Mouse (Mus musculus) olfactory bulb, adult 2 months (tissue): ENCODE measurements around the gene Trappc4.

Source experiments
- CTCF ChIP-seq: fragments of 200-500 bp; IDR thresholded peaks from 2 replicates; pipeline ENCODE4 v1.5.1; 2012; ENCODE audit warnings: low read depth, mild to moderate bottlenecking, low read length, moderate library complexity; ENCODE audit not compliant: insufficient read depth
- POLR2A ChIP-seq: fragments of 200-500 bp; IDR thresholded peaks from 2 replicates; pipeline ENCODE4 v1.6.1; 2012; ENCODE audit warnings: mild to moderate bottlenecking, low read depth, low read length, moderate library complexity; ENCODE audit not compliant: insufficient read depth

GRCm38 (mm10) chr9:44398551-44398950 is 8.8 kb downstream of the Trappc4 start:
- TF ChIP-seq CTCF (no peak), POLR2A (no peak)
